Mouse (Mus musculus) bone marrow, adult 2 months (tissue): ENCODE results near the gene Zfp354b. TPM values are rescaled to one million over a fixed set of nuclear protein-coding genes. Genes with fewer than 3 reads are reported as not detected.

ENCODE experiments used
- H3K27ac ChIP-seq: fragments of 200-500 bp; 2 replicates; pipeline ENCODE4 v1.5.1; 2012; ENCODE audit warnings: low read depth, mild to moderate bottlenecking, control low read depth, inconsistent platforms, low read length; ENCODE audit not compliant: control insufficient read depth, poor library complexity, insufficient read depth
- H3K4me1 ChIP-seq: fragments of 200-500 bp; 2 replicates; pipeline ENCODE4 v1.6.1; 2011; ENCODE audit warnings: low read length; ENCODE audit not compliant: control insufficient read depth, insufficient read depth
- H3K4me3 ChIP-seq: fragments of 200-500 bp; replicated peaks from 2 replicates; pipeline ENCODE3; 2011; ENCODE audit warnings: mild to moderate bottlenecking, low read depth, low read length, control low read depth; ENCODE audit not compliant: control insufficient read depth
- CTCF ChIP-seq: fragments of 200-500 bp; IDR thresholded peaks from 2 replicates; pipeline ENCODE4 v1.5.1; 2011; ENCODE audit warnings: low read length, control low read depth; ENCODE audit not compliant: control insufficient read depth, insufficient read depth
- POLR2A ChIP-seq: fragments of 200-500 bp; IDR thresholded peaks from 2 replicates; pipeline ENCODE4 v1.6.1; 2011; ENCODE audit warnings: low read depth, mild to moderate bottlenecking, control low read depth, low read length, borderline replicate concordance; ENCODE audit not compliant: control insufficient read depth
- WGBS: fragments of 180-500 bp; shearing (Covaris S2); methylation state at CpG from one replicate; pipeline ENCODE4 v1.1.7; 2018; 5-methylcytosine and 5-hydroxymethylcytosine counted together
- polyA plus RNA-seq: library from polyadenylated mRNA; stranded (reverse); fragments of >200 nt; gene quantifications from 2 replicates; pipeline ENCODE4 v1.2.4, GENCODE M21; 2011; ENCODE audit warnings: low replicate concordance; ENCODE audit not compliant: missing spikeins, insufficient read depth, insufficient read length

Zfp354b gene
- polyA plus RNA-seq, 1 experiment, result not detected

DNA sequence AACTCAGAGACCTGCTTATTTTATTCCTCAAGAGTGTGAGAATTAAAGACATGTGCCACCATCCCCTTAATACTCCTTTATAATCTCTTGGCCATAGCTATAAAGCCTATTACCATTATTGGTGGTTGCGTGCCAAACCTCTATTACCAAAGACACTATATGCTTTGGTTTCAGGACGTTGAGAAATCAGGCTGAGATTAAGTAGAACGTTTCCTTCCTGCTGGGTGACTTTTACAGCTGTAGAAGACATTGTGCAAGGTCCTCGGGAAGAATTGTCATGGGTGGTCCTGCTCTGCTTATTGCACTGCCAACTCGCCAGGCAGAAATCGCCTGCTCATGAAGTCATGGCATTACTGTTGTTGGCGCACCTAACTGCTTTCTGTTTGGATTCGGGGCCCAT, 7.0 kb upstream of the Zfp354b start:
- Histone ChIP-seq H3K4me1 (no peaks in the 10 kb centered on the region), H3K27ac (no peak overlapping the region), H3K4me3 (no peak overlapping the region)
- 43% methylated on average over 8 of the region's 8 CpGs for WGBS
- TF ChIP-seq POLR2A (no peak), CTCF (no peak)

GRCm38 (mm10) chr11:50932040-50932439, 607 bp upstream of the Zfp354b start:
- H3K27ac ChIP-seq, result no peak overlapping the region
- WGBS, result 59% methylated on average over 1 of the region's 1 CpGs
- H3K4me3 ChIP-seq, result no peak overlapping the region
- TF ChIP-seq CTCF, result no peak
- TF ChIP-seq POLR2A, result no peak
- no peaks in the 10 kb centered on the region; the same call in 1 of the 2 replicates for H3K4me1 ChIP-seq

DNA sequence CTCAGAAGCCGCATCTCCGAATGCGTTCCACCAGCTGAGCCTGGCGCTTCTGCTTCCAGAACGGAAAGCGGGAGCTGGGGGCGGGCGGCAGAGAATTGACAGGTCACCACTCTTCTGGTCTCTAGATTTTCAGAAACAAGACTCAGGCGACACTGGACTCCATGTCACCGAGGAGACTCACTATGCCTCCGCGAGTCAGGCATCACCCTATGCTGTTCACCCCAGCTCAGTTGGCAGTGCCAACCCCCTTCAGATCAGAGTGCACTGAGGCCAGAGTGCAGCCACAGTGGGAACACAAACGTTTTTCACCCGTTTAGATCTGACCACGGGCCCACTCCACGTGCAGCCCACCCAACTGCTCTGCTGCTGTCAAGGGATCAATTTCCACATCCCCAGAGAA, 412 bp downstream of the Zfp354b start:
- TF ChIP-seq CTCF (no peak), POLR2A (no peak)
- WGBS, result under 1% methylated on average over 16 of the region's 16 CpGs
- Histone ChIP-seq H3K27ac (peak overlapping the region; percentile 27; the same call in 1 of the 2 replicates), H3K4me1 (no peaks in the 10 kb centered on the region; the same call in 1 of the 2 replicates), H3K4me3 (peak overlapping the region; percentile 59)

DNA sequence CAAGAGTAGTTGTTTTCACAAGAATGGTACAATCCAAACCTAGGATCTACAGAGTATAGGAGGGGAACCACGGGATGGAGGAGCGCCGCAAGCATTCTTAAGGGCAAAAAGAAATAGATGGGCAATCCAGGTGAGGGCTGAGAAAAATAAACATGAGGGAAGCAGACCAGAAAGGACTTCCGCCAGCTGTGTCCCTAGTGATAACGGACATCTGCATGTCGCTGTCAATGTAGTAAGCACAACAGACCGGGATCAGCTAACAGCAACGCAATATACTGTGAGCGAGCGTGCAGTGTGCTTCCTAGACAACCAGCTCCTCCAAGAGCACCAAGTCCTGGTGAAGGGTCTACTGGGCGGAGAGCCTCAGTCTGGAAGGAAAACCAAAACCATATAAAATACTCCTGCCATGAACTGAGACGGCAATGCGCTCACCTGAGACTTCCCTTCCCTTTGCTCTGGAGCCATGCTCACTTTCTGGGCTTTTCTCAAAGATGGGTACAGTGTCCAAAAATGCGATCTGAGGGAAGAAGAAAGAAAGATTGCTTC, 891 bp downstream of the Zfp354b start:
- WGBS, result 16% methylated on average over 14 of the region's 14 CpGs
- TF ChIP-seq CTCF, result no peak
- TF ChIP-seq POLR2A, result no peak
- Histone ChIP-seq H3K27ac (no peak overlapping the region), H3K4me1 (no peaks in the 10 kb centered on the region; the same call in 1 of the 2 replicates), H3K4me3 (peak overlapping the region; percentile 43)

GRCm38 (mm10) chr11:50915671-50916320, 15.6 kb downstream of the Zfp354b start, which contains the start of gene Zfp2:
Gene Zfp2 (minus strand): TSS chr11:50916165.
- under 1% methylated on average over 47 of the region's 47 CpGs for WGBS
- TF ChIP-seq POLR2A, result no peak; the same call in 1 of the 2 replicates
- TF ChIP-seq CTCF, result peak; percentile 31; the same call in 1 of the 2 replicates
- Histone ChIP-seq H3K27ac (no peak within 1 kb of the TSS), H3K4me1 (no peaks in the 10 kb centered on the region), H3K4me3 (peak within 1 kb of the TSS; percentile 69)

- WGBS, result 83% methylated on average over 3 of the region's 3 CpGs
- Histone ChIP-seq H3K4me3 (no peak overlapping the region), H3K27ac (no peak overlapping the region), H3K4me1 (no peaks in the 10 kb centered on the region)
- TF ChIP-seq POLR2A (no peak), CTCF (no peak)
These were observed 17.0 kb downstream of the Zfp354b start for GRCm38 (mm10) chr11:50914461-50914860.

DNA sequence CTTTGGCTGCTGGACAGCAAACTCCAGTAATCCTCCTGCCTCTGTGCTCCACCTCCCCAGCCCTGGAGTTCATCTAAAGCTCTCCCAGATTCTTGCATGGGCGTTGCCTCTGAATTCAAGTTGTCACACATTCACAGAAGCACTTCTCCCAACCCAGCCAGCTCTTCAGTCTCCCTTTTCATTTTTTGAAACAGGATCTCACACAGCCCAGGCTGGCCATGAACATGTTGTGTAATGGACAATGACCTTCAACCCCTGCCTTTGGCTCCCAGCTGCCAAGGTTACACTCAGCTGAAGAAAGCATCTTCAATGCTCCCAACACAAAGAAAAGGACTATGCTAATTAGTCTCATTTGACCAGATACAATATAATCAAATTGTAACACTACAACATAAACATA, 18.1 kb downstream of the Zfp354b start:
- Histone ChIP-seq H3K4me1 (no peaks in the 10 kb centered on the region), H3K4me3 (no peak overlapping the region), H3K27ac (no peak overlapping the region)
- TF ChIP-seq CTCF (no peak), POLR2A (no peak)
- 76% methylated on average over 1 of the region's 1 CpGs for WGBS

DNA sequence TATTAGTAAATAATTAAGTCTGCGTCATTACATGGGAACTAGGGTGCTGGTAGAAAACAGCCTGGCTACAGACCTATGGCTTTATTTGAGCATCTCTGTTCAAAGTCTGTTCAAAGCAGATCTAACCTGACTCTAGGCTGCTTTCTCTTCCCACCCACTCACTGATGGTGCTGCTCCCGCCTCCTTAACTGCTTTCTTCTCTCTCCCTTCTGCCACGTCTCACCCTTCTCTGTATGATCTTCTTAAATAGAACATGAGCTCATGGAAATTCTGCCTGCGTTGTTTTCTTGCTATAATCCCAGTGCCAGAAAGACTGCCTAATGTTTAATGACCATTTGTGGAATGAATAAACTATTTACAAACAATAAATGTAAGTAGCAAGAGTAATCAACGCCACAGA, 23.3 kb downstream of the Zfp354b start:
- H3K4me3 ChIP-seq, result no peak overlapping the region
- H3K4me1 ChIP-seq, result no peaks in the 10 kb centered on the region
- TF ChIP-seq POLR2A (no peak), CTCF (no peak)
- 90% methylated on average over 5 of the region's 5 CpGs for WGBS
- H3K27ac ChIP-seq, result no peak overlapping the region
